ENCODE assay signal across 8 mouse cellular contexts in the genomic region with DNA sequence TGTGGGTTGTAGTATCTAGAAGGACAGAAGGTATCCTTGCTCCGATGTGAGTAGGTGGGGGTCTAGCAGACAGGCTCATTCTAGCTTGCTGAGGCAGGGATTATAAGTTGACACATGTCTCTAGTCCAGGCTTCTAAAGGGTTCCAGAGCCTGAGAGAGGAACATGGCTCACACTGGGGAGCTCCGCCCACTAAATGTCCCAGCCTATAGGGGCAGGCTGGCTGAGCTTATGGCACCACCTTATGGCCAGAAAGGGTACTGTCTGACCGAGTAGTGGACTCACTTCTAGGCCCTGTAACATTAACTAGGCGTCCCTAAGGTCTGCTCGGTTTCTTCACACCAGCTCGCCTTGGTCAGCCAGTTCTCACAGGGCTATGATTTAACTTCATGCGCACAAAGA. TPM values are rescaled to one million over a fixed set of nuclear protein-coding genes. Genes with fewer than 3 reads are reported as not detected.
DNase-seq lines count a peak whose midpoint lies in the region; ATAC-seq and TF ChIP-seq lines count a peak whose summit lies in the region.

No protein-coding gene starts in this region.

- no peaks in the 10 kb centered on the region for H3K4me1 ChIP-seq in heart, adult 2 months (ENCODE audit: control insufficient read depth, insufficient read depth, low read length)
- H3K4me1 ChIP-seq in heart, embryonic 10.5 days, result peaks cover 21% of the 10 kb centered on the region
- peaks cover 11% of the 10 kb centered on the region for H3K4me1 ChIP-seq in intestine, embryonic 16.5 days (ENCODE audit: control insufficient read depth, insufficient read depth, low read length)

- H3K4me2 ChIP-seq in intestine, embryonic 16.5 days (ENCODE audit: low read depth, low read length), result no peak overlapping the region

- no peak overlapping the region for H3K4me3 ChIP-seq in heart, adult 2 months
- H3K4me3 ChIP-seq in heart, embryonic 10.5 days, result no peak overlapping the region
- H3K4me3 ChIP-seq in intestine, embryonic 16.5 days (ENCODE audit: low read length), result no peak overlapping the region

- no peaks in the 10 kb centered on the region for H3K9me3 ChIP-seq in heart, embryonic 10.5 days
- H3K9me3 ChIP-seq in intestine, embryonic 16.5 days (ENCODE audit: control insufficient read depth, low read length), result no peaks in the 10 kb centered on the region

- no peaks in the 10 kb centered on the region for H3K79me2 ChIP-seq in heart, adult 2 months (replicated peaks; ENCODE audit: control insufficient read depth, insufficient read depth, low read length)

- TF ChIP-seq POLR2A in heart, adult 2 months (IDR thresholded peaks at IDR 0.05; ENCODE audit: insufficient read depth, low read depth, low read length), result no peak

- peak; percentile 71 for TF ChIP-seq CTCF in heart, adult 2 months (IDR thresholded peaks at IDR 0.05)

- no peak for ATAC-seq in intestine, embryonic 16.5 days

- intact Hi-C loops in heart, adult 2 months (cut with DNase I), result loop anchor here (1.0 to 10.0 kb wide), 2 partner anchors 125 to 389 kb away; a partner anchor contains a TSS

- 78% methylated on average over 7 of the region's 7 CpGs for WGBS in heart, adult 2 months
- 51% methylated on average over 7 of the region's 7 CpGs for WGBS in heart, embryonic 10.5 days
- 67% methylated on average over 7 of the region's 7 CpGs for WGBS in intestine, embryonic 16.5 days

- no peaks in the 10 kb centered on the region for H3K27me3 ChIP-seq in heart, adult 2 months (ENCODE audit: control insufficient read depth, insufficient read depth, low read length)
- H3K27me3 ChIP-seq in heart, embryonic 10.5 days (ENCODE audit: insufficient read depth, poor library complexity, severe bottlenecking), result peaks cover 31% of the 10 kb centered on the region
- H3K27me3 ChIP-seq in intestine, embryonic 16.5 days (replicated peaks; ENCODE audit: control insufficient read depth, insufficient read depth, low read length), result no peaks in the 10 kb centered on the region

- H3K27ac ChIP-seq in heart, adult 2 months, result no peak overlapping the region
- H3K27ac ChIP-seq in heart, embryonic 10.5 days, result no peak overlapping the region
- no peak overlapping the region for H3K27ac ChIP-seq in intestine, embryonic 16.5 days (ENCODE audit: low read length)

- no peak for TF ChIP-seq EP300 in heart, adult 2 months (IDR thresholded peaks at IDR 0.05; ENCODE audit: insufficient read depth, low read depth, low read length)

- DNase-seq in heart, adult 2 months, result no peak
- DNase-seq in heart, embryonic 10.5 days (ENCODE audit: low spot score), result no peak
- DNase-seq in 3T3-L1 (ENCODE audit: low read depth, low spot score), result peak; percentile 59
- peak; percentile 64 for DNase-seq in WW6 (ENCODE audit: low read depth, low spot score)
- DNase-seq in gastrocnemius, adult 8-10 months (ENCODE audit: low spot score in 2 of 2), result peak; percentile 9 to 15
- DNase-seq in lung, adult 18-20 months, result peak; percentile 27 to 56
- DNase-seq in thymus, postnatal 0 days (ENCODE audit: low spot score), result peak; percentile 73

- H3K9ac ChIP-seq in heart, adult 2 months (ENCODE audit: low read depth, low read length), result no peak overlapping the region
- no peak overlapping the region for H3K9ac ChIP-seq in intestine, embryonic 16.5 days (ENCODE audit: low read depth, low read length)

- H3K36me3 ChIP-seq in heart, adult 2 months (ENCODE audit: control insufficient read depth, insufficient read depth, low read length), result no peaks in the 10 kb centered on the region
- H3K36me3 ChIP-seq in heart, embryonic 10.5 days, result no peaks in the 10 kb centered on the region
- H3K36me3 ChIP-seq in intestine, embryonic 16.5 days (ENCODE audit: control insufficient read depth, insufficient read depth, low read length), result no peaks in the 10 kb centered on the region

RNA-seq across cellular contexts. Expression of a gene that starts 3.6 kb away (rescaled TPM):
- total RNA-seq in heart, adult 2 months (2021), result 10 to 100 TPM; 14.1 to 20.7 TPM
- polyA plus RNA-seq in heart, adult 2 months (2012; rRNA removed), result 8.3 and 12.7 TPM in 2 replicates
- 2.1 and 2.3 TPM in 2 replicates for polyA plus RNA-seq in heart, embryonic 10.5 days (2016; fragmentation: Nextera tagmentation; extraction: Ambion mirVana)
- 10 to 100 TPM in 1 of 4 experiments, 1 to 10 TPM in 3; 1.1 to 25.7 (median 4.5) TPM for total RNA-seq in gastrocnemius, adult 8-10 months (2022)
- polyA plus RNA-seq in thymus, postnatal 0 days (2015; fragmentation: Nextera tagmentation; extraction: Ambion mirVana), result 2.8 and 2.9 TPM in 2 replicates
- 9.4 and 9.7 TPM in 2 replicates for polyA plus RNA-seq in intestine, embryonic 16.5 days (2015; fragmentation: Nextera tagmentation; extraction: Ambion mirVana)

Comparison
In these comparisons a context has a peak if more than half of its experiments do, and no peak if none do; other contexts are left out.
1. DNase-seq: peak in 3T3-L1 (single experiment), WW6 (single experiment), gastrocnemius, adult 8-10 months (2 of 2), lung, adult 18-20 months (2 of 2) and thymus, postnatal 0 days (single experiment); none in heart, adult 2 months (0 of 2) and heart, embryonic 10.5 days (single experiment).